Mouse (Mus musculus): ENCODE data around the gene Olfr596.
"Not testable (repeated sequence)": the region's sequence is repeated elsewhere in the genome, so short reads cannot be mapped to it uniquely, and the experiment has no call there.

The Olfr596 gene

GRCm38 (mm10) chr7:103305348-103305747 is at the start of gene Olfr596:
Gene Olfr596 (plus strand): TSS chr7:103305648.
- DNase-seq: not testable (repeated sequence)

GRCm38 (mm10) chr7:103316015-103316414 is 10.6 kb downstream of the Olfr596 start, which contains the start of gene Olfr597:
Gene Olfr597 (plus strand): TSS chr7:103316315.
- not testable (repeated sequence) for DNase-seq

- DNase-seq: no peak
Measured at GRCm38 (mm10) chr7:103323268-103323667, 17.8 kb downstream of the Olfr596 start, which contains the start of gene Olfr598. Gene Olfr598 (plus strand): TSS chr7:103323568.

- no peak for DNase-seq
Measured at GRCm38 (mm10) chr7:103335617-103336016, 30.2 kb downstream of the Olfr596 start, which contains the start of gene Olfr599. Gene Olfr599 (plus strand): TSS chr7:103335917.

- DNase-seq: no peak
Measured at GRCm38 (mm10) chr7:103349569-103349968, 44.1 kb downstream of the Olfr596 start, which contains the start of gene Olfr600. Gene Olfr600 (minus strand): TSS chr7:103349669.
